24 mouse cellular contexts compared by ENCODE assay signal in genomic region chr8:109941606-109942360, GRCm38 (mm10). TPM values are rescaled to one million over a fixed set of nuclear protein-coding genes. Genes with fewer than 3 reads are reported as not detected.
A peak's percentile ranks its signal among the peaks of the same experiment; 100 is the strongest.
DNase-seq lines count a peak whose midpoint lies in the region; ATAC-seq and TF ChIP-seq lines count a peak whose summit lies in the region.
"Had no signal": no experiment of that assay in that cellular context is flagged by ENCODE, and none has a peak within 500 bp of the region (broad histone marks: within the 10 kb centered on the region; RNA-seq: fewer than 3 reads in every experiment).

No protein-coding gene starts in this region.

- H3K27me3 ChIP-seq in kidney, embryonic 14.5 days (ENCODE audit: control insufficient read depth, insufficient read depth, low read length): no peaks in the 10 kb centered on the region
- H3K27me3 ChIP-seq in stomach, embryonic 14.5 days (ENCODE audit: control insufficient read depth, insufficient read depth, low read length): no peaks in the 10 kb centered on the region
- no peaks in the 10 kb centered on the region for H3K27me3 ChIP-seq in stomach, postnatal 0 days (ENCODE audit: control insufficient read depth, insufficient read depth, low read length)
- H3K27me3 ChIP-seq in hindbrain, embryonic 10.5 days (ENCODE audit: insufficient read depth, poor library complexity, severe bottlenecking): 0 out of 2 replicates have a peak, but pooled peaks cover under 1% of the 10 kb centered on the region
- H3K27me3 ChIP-seq: forebrain, embryonic 12.5 days; hindbrain, embryonic 13.5 days; midbrain, embryonic 13.5 days; Patski had no signal

- H3K9ac ChIP-seq in kidney, embryonic 14.5 days (ENCODE audit: low read depth, low read length): no peak overlapping the region
- H3K9ac ChIP-seq in stomach, embryonic 14.5 days (replicated peaks; ENCODE audit: low read depth, low read length): no peak overlapping the region
- H3K9ac ChIP-seq in stomach, postnatal 0 days (ENCODE audit: low read length): no peak overlapping the region
- H3K9ac ChIP-seq: forebrain, embryonic 12.5 days; heart, embryonic 12.5 days; hindbrain, embryonic 13.5 days; midbrain, embryonic 13.5 days had no signal

- WGBS in kidney, embryonic 14.5 days: 61% methylated on average over 2 of the region's 2 CpGs
- WGBS in stomach, embryonic 14.5 days: 66% methylated on average over 2 of the region's 2 CpGs
- WGBS in stomach, postnatal 0 days: 64% methylated on average over 2 of the region's 2 CpGs
- 92% methylated on average over 2 of the region's 2 CpGs for WGBS in hindbrain, embryonic 10.5 days

- no peak overlapping the region for H3K4me2 ChIP-seq in kidney, embryonic 14.5 days (replicated peaks; ENCODE audit: low read depth, low read length)
- no peak overlapping the region for H3K4me2 ChIP-seq in stomach, embryonic 14.5 days (replicated peaks; ENCODE audit: low read depth, low read length)
- no peak overlapping the region for H3K4me2 ChIP-seq in stomach, postnatal 0 days (replicated peaks; ENCODE audit: low read depth)
- H3K4me2 ChIP-seq: forebrain, embryonic 12.5 days; heart, embryonic 12.5 days; hindbrain, embryonic 13.5 days; midbrain, embryonic 13.5 days had no signal

- H3K36me3 ChIP-seq in kidney, embryonic 14.5 days (ENCODE audit: control insufficient read depth, insufficient read depth, low read length): peaks cover 36% of the 10 kb centered on the region
- peaks cover 29% of the 10 kb centered on the region for H3K36me3 ChIP-seq in stomach, embryonic 14.5 days (ENCODE audit: control insufficient read depth, insufficient read depth, low read length)
- peaks cover 12% of the 10 kb centered on the region; the same call in 1 of the 2 replicates for H3K36me3 ChIP-seq in stomach, postnatal 0 days (ENCODE audit: control insufficient read depth, insufficient read depth, low read length)
- peaks cover 64% of the 10 kb centered on the region for H3K36me3 ChIP-seq in hindbrain, embryonic 10.5 days

- DNase-seq in kidney, postnatal 25 days: no peak
- peak; percentile 54 for DNase-seq in left cerebral cortex, postnatal 4 days
- DNase-seq in left cerebral cortex, adult 2 months (ENCODE audit: extremely low spot score in 1 of 2, low spot score in 2 of 2): no peak
- DNase-seq in stomach, postnatal 0 days (ENCODE audit: low spot score): no peak
- DNase-seq in fibroblast of lung, adult 2 months (ENCODE audit: low read depth): peak; percentile 20
- no peak for DNase-seq in hindbrain, embryonic 10.5 days (ENCODE audit: low spot score)
- DNase-seq: adrenal gland, postnatal 10 days; cerebellum, adult 9-11 months; gastrocnemius, adult 2 months; heart, postnatal 14 days; liver; thymus, postnatal 25 days had no signal

- H3K9me3 ChIP-seq in kidney, embryonic 14.5 days (ENCODE audit: control insufficient read depth, low read length): no peaks in the 10 kb centered on the region
- H3K9me3 ChIP-seq in stomach, embryonic 14.5 days (ENCODE audit: control insufficient read depth, low read depth, low read length): no peaks in the 10 kb centered on the region
- H3K9me3 ChIP-seq in stomach, postnatal 0 days (ENCODE audit: control insufficient read depth, low read length): no peaks in the 10 kb centered on the region
- H3K9me3 ChIP-seq in hindbrain, embryonic 10.5 days: no peaks in the 10 kb centered on the region
- H3K9me3 ChIP-seq: forebrain, embryonic 12.5 days; heart, embryonic 12.5 days; hindbrain, embryonic 13.5 days; midbrain, embryonic 13.5 days had no signal

- H3K27ac ChIP-seq in kidney, embryonic 14.5 days (ENCODE audit: low read depth, low read length): no peak overlapping the region
- no peak overlapping the region for H3K27ac ChIP-seq in left cerebral cortex, adult 2 months
- no peak overlapping the region for H3K27ac ChIP-seq in stomach, embryonic 14.5 days (ENCODE audit: low read length)
- no peak overlapping the region for H3K27ac ChIP-seq in stomach, postnatal 0 days (replicated peaks)
- H3K27ac ChIP-seq in hindbrain, embryonic 10.5 days: no peak overlapping the region
- H3K27ac ChIP-seq: forebrain, embryonic 12.5 days; gastrocnemius, adult 2 months; hindbrain, embryonic 13.5 days; midbrain, embryonic 13.5 days had no signal

- intact Hi-C loops in left cerebral cortex, postnatal 4 days (cut with DNase I): no loop called here
- intact Hi-C loops in left cerebral cortex, adult 2 months (cut with DNase I): no loop called here

- peak; percentile 47; the same call in 1 of the 2 replicates for ATAC-seq in kidney, embryonic 14.5 days (ENCODE audit: low FRiP score, low TSS enrichment)
- ATAC-seq in stomach, embryonic 14.5 days (ENCODE audit: insufficient number of reproducible peaks, insufficient read depth, low FRiP score, low read depth): peak; percentile 42; the same call in 1 of the 2 replicates
- no peak for ATAC-seq in stomach, postnatal 0 days (ENCODE audit: low FRiP score, low TSS enrichment)
- ATAC-seq: inflammation-experienced regulatory T-cells, adult 6 months; midbrain, embryonic 13.5 days; Patski had no signal

- TF ChIP-seq CTCF in left cerebral cortex, adult 2 months (IDR thresholded peaks at IDR 0.05): no peak
- TF ChIP-seq CTCF in stomach, postnatal 0 days (IDR thresholded peaks at IDR 0.05; ENCODE audit: low read depth): no peak

- no peak overlapping the region for H3K4me3 ChIP-seq in kidney, embryonic 14.5 days (ENCODE audit: low read length)
- no peak overlapping the region for H3K4me3 ChIP-seq in left cerebral cortex, adult 2 months
- H3K4me3 ChIP-seq in stomach, embryonic 14.5 days (ENCODE audit: low read depth, low read length): no peak overlapping the region
- H3K4me3 ChIP-seq in stomach, postnatal 0 days (ENCODE audit: low read depth, low read length): no peak overlapping the region
- H3K4me3 ChIP-seq in hindbrain, embryonic 10.5 days: no peak overlapping the region
- H3K4me3 ChIP-seq: forebrain, embryonic 12.5 days; gastrocnemius, adult 2 months; heart, embryonic 12.5 days; hindbrain, embryonic 13.5 days; midbrain, embryonic 13.5 days had no signal

- no peak for TF ChIP-seq EP300 in stomach, postnatal 0 days (optimal IDR thresholded peaks at IDR 0.05)

- H3K4me1 ChIP-seq in kidney, embryonic 14.5 days (ENCODE audit: control insufficient read depth, insufficient read depth, low read length): peaks cover 6% of the 10 kb centered on the region; the same call in 1 of the 2 replicates
- no peaks in the 10 kb centered on the region for H3K4me1 ChIP-seq in stomach, embryonic 14.5 days (ENCODE audit: control insufficient read depth, insufficient read depth, low read length)
- H3K4me1 ChIP-seq in stomach, postnatal 0 days (replicated peaks; ENCODE audit: control insufficient read depth, insufficient read depth): no peaks in the 10 kb centered on the region
- 0 out of 2 replicates have a peak, but pooled peaks cover 7% of the 10 kb centered on the region for H3K4me1 ChIP-seq in hindbrain, embryonic 10.5 days (replicated peaks)
- H3K4me1 ChIP-seq: forebrain, embryonic 12.5 days had no signal

RNA-seq across cellular contexts. Expression of gene Marveld3, which starts 20.2 kb away (rescaled TPM):
- polyA plus RNA-seq in kidney, embryonic 14.5 days (2014; fragmentation: Nextera tagmentation; extraction: Ambion mirVana): 2.1 and 4.0 TPM in 2 replicates
- total RNA-seq in left cerebral cortex, postnatal 4 days (2021): under 1 TPM; 0.18 to 0.24 TPM
- under 1 TPM; 0.23 to 0.81 TPM for total RNA-seq in left cerebral cortex, adult 2 months (2021)
- polyA plus RNA-seq in stomach, embryonic 14.5 days (2014; fragmentation: Nextera tagmentation; extraction: Ambion mirVana): 2.3 and 4.5 TPM in 2 replicates
- polyA plus RNA-seq in stomach, postnatal 0 days (2015; fragmentation: Nextera tagmentation; extraction: Ambion mirVana): 3.2 and 4.1 TPM in 2 replicates
- 0.81 and 1.9 TPM in 2 replicates for polyA plus RNA-seq in hindbrain, embryonic 10.5 days (2016; fragmentation: Nextera tagmentation; extraction: Ambion mirVana)
- total RNA-seq: gastrocnemius, adult 2 months; layer of hippocampus, postnatal 25 days; left cerebral cortex, postnatal 25 days; megakaryocyte progenitor cell, adult 5-6 weeks had no signal
- polyA plus RNA-seq: inflammation-experienced regulatory T-cells, adult 6 months had no signal

RNA-seq across cellular contexts. Expression of gene Tat, which starts 48.5 kb away (rescaled TPM):
- polyA plus RNA-seq in kidney, embryonic 14.5 days (2014; fragmentation: Nextera tagmentation; extraction: Ambion mirVana): not detected in 2 replicates
- total RNA-seq in left cerebral cortex, postnatal 4 days (2021): not detected
- total RNA-seq in left cerebral cortex, adult 2 months (2021): not detected
- not detected in 2 replicates for polyA plus RNA-seq in stomach, embryonic 14.5 days (2014; fragmentation: Nextera tagmentation; extraction: Ambion mirVana)
- polyA plus RNA-seq in stomach, postnatal 0 days (2015; fragmentation: Nextera tagmentation; extraction: Ambion mirVana): 0.12 and 0.18 TPM in 2 replicates
- polyA plus RNA-seq in hindbrain, embryonic 10.5 days (2016; fragmentation: Nextera tagmentation; extraction: Ambion mirVana): not detected in 2 replicates
- total RNA-seq: gastrocnemius, adult 2 months; layer of hippocampus, postnatal 25 days; left cerebral cortex, postnatal 25 days; megakaryocyte progenitor cell, adult 5-6 weeks had no signal
- polyA plus RNA-seq: forebrain, embryonic 12.5 days; hindbrain, embryonic 13.5 days; inflammation-experienced regulatory T-cells, adult 6 months; midbrain, embryonic 13.5 days; neural tube, embryonic 14.5 days had no signal

Comparison
In these comparisons a context has a peak if more than half of its experiments do, and no peak if none do; other contexts are left out.
1. DNase-seq: peak in left cerebral cortex, postnatal 4 days (single experiment) and fibroblast of lung, adult 2 months (single experiment); none in kidney, postnatal 25 days (0 of 2), left cerebral cortex, adult 2 months (0 of 2), stomach, postnatal 0 days (single experiment) and hindbrain, embryonic 10.5 days (single experiment).